Mouse (Mus musculus): ENCODE measurements around the gene Nav2. TPM values are rescaled to one million over a fixed set of nuclear protein-coding genes. Genes with fewer than 3 reads are reported as not detected.

Gene Nav2
- polyA plus RNA-seq, 1 experiment from 2014 or later = 34.9 TPM

- Histone ChIP-seq H3K27ac (replicated peaks in 1 of 2; ENCODE audit: control insufficient read depth in 1 of 2, insufficient read depth in 1 of 2, low read depth in 2 of 2, low read length in 2 of 2) (no peak overlapping the region), H3K27me3 (ENCODE audit: control insufficient read depth, insufficient read depth, low read length) (no peaks in the 10 kb centered on the region), H3K4me1 (ENCODE audit: control insufficient read depth in 2 of 2, insufficient read depth in 2 of 2, low read length in 2 of 2) (peaks cover 8 to 18% of the 10 kb centered on the region in 2 experiments), H3K9me3 (ENCODE audit: control insufficient read depth, low read length) (no peaks in the 10 kb centered on the region), H3K36me3 (ENCODE audit: control insufficient read depth, insufficient read depth, low read length) (no peaks in the 10 kb centered on the region), H3K4me2 (ENCODE audit: low read length) (no peak overlapping the region), H3K9ac (ENCODE audit: low read length) (no peak overlapping the region), H3K4me3 (ENCODE audit: control insufficient read depth in 1 of 2, insufficient read depth in 1 of 2, low read depth in 1 of 2, low read length in 2 of 2) (no peak overlapping the region)
- 49% methylated on average over 2 of the region's 2 CpGs for WGBS
- ATAC-seq (ENCODE audit: insufficient number of reproducible peaks, insufficient read depth, low FRiP score, low read depth) = no peak
Measured at GRCm38 (mm10) chr7:49192061-49192695, 283.7 kb downstream of the Nav2 start.

GRCm38 (mm10) chr7:49195711-49196147 lies 287.2 kb downstream of the Nav2 start:
- H3K4me3 ChIP-seq (ENCODE audit: control insufficient read depth in 1 of 2, insufficient read depth in 1 of 2, low read depth in 1 of 2, low read length in 2 of 2) = no peak overlapping the region
- 35% methylated on average over 5 of the region's 5 CpGs for WGBS
- no peak overlapping the region for H3K4me2 ChIP-seq (ENCODE audit: low read length)
- H3K27me3 ChIP-seq (ENCODE audit: control insufficient read depth, insufficient read depth, low read length) = no peaks in the 10 kb centered on the region
- no peaks in the 10 kb centered on the region for H3K9me3 ChIP-seq (ENCODE audit: control insufficient read depth, low read length)
- no peak overlapping the region for H3K27ac ChIP-seq (replicated peaks in 1 of 2; ENCODE audit: control insufficient read depth in 1 of 2, insufficient read depth in 1 of 2, low read depth in 2 of 2, low read length in 2 of 2)
- no peak overlapping the region for H3K9ac ChIP-seq (ENCODE audit: low read length)
- H3K4me1 ChIP-seq (ENCODE audit: control insufficient read depth in 2 of 2, insufficient read depth in 2 of 2, low read length in 2 of 2) = peaks cover 8 to 16% of the 10 kb centered on the region in 2 experiments
- ATAC-seq (ENCODE audit: insufficient number of reproducible peaks, insufficient read depth, low FRiP score, low read depth) = no peak
- H3K36me3 ChIP-seq (ENCODE audit: control insufficient read depth, insufficient read depth, low read length) = no peaks in the 10 kb centered on the region

GRCm38 (mm10) chr7:49199366-49199765 lies 290.9 kb downstream of the Nav2 start:
- Histone ChIP-seq H3K36me3 (ENCODE audit: control insufficient read depth, insufficient read depth, low read length) (no peaks in the 10 kb centered on the region), H3K4me3 (ENCODE audit: control insufficient read depth in 1 of 2, insufficient read depth in 1 of 2, low read depth in 1 of 2, low read length in 2 of 2) (no peak overlapping the region), H3K4me1 (ENCODE audit: control insufficient read depth in 2 of 2, insufficient read depth in 2 of 2, low read length in 2 of 2) (no peaks in the 10 kb centered on the region; a peak in 1 of 4 replicates), H3K9me3 (ENCODE audit: control insufficient read depth, low read length) (no peaks in the 10 kb centered on the region), H3K9ac (ENCODE audit: low read length) (no peak overlapping the region), H3K4me2 (ENCODE audit: low read length) (no peak overlapping the region), H3K27me3 (ENCODE audit: control insufficient read depth, insufficient read depth, low read length) (no peaks in the 10 kb centered on the region), H3K27ac (replicated peaks in 1 of 2; ENCODE audit: control insufficient read depth in 1 of 2, insufficient read depth in 1 of 2, low read depth in 2 of 2, low read length in 2 of 2) (no peak overlapping the region)
- 29% methylated on average over 6 of the region's 6 CpGs for WGBS
- no peak for ATAC-seq (ENCODE audit: insufficient number of reproducible peaks, insufficient read depth, low FRiP score, low read depth)

- Histone ChIP-seq H3K36me3 (ENCODE audit: control insufficient read depth, insufficient read depth, low read length) (no peaks in the 10 kb centered on the region), H3K4me2 (ENCODE audit: low read length) (no peak overlapping the region), H3K9me3 (ENCODE audit: control insufficient read depth, low read length) (no peaks in the 10 kb centered on the region), H3K27me3 (ENCODE audit: control insufficient read depth, insufficient read depth, low read length) (no peaks in the 10 kb centered on the region), H3K4me1 (ENCODE audit: control insufficient read depth in 2 of 2, insufficient read depth in 2 of 2, low read length in 2 of 2) (no peaks in the 10 kb centered on the region; a peak in 1 of 4 replicates), H3K9ac (ENCODE audit: low read length) (no peak overlapping the region), H3K27ac (replicated peaks in 1 of 2; ENCODE audit: control insufficient read depth in 1 of 2, insufficient read depth in 1 of 2, low read depth in 2 of 2, low read length in 2 of 2) (no peak overlapping the region), H3K4me3 (ENCODE audit: control insufficient read depth in 1 of 2, insufficient read depth in 1 of 2, low read depth in 1 of 2, low read length in 2 of 2) (no peak overlapping the region)
- no peak for ATAC-seq (ENCODE audit: insufficient number of reproducible peaks, insufficient read depth, low FRiP score, low read depth)
- 75% methylated on average over 6 of the region's 6 CpGs for WGBS
Measured at GRCm38 (mm10) chr7:49200270-49200669, 291.8 kb downstream of the Nav2 start.

GRCm38 (mm10) chr7:49202971-49203370 lies 294.5 kb downstream of the Nav2 start:
- no peak for ATAC-seq (ENCODE audit: insufficient number of reproducible peaks, insufficient read depth, low FRiP score, low read depth)
- 53% methylated on average over 4 of the region's 4 CpGs for WGBS
- no peak overlapping the region for H3K4me2 ChIP-seq (ENCODE audit: low read length)
- peaks cover 7 to 12% of the 10 kb centered on the region in 2 experiments; a peak in 3 of 4 replicates for H3K4me1 ChIP-seq (ENCODE audit: control insufficient read depth in 2 of 2, insufficient read depth in 2 of 2, low read length in 2 of 2)
- no peaks in the 10 kb centered on the region for H3K9me3 ChIP-seq (ENCODE audit: control insufficient read depth, low read length)
- no peak overlapping the region for H3K9ac ChIP-seq (ENCODE audit: low read length)
- no peaks in the 10 kb centered on the region for H3K36me3 ChIP-seq (ENCODE audit: control insufficient read depth, insufficient read depth, low read length)
- H3K27me3 ChIP-seq (ENCODE audit: control insufficient read depth, insufficient read depth, low read length) = no peaks in the 10 kb centered on the region
- H3K27ac ChIP-seq (replicated peaks in 1 of 2; ENCODE audit: control insufficient read depth in 1 of 2, insufficient read depth in 1 of 2, low read depth in 2 of 2, low read length in 2 of 2) = no peak overlapping the region
- H3K4me3 ChIP-seq (ENCODE audit: control insufficient read depth in 1 of 2, insufficient read depth in 1 of 2, low read depth in 1 of 2, low read length in 2 of 2) = no peak overlapping the region

- H3K4me2 ChIP-seq (ENCODE audit: low read length) = no peak overlapping the region
- H3K9ac ChIP-seq (ENCODE audit: low read length) = no peak overlapping the region
- H3K4me3 ChIP-seq (ENCODE audit: control insufficient read depth in 1 of 2, insufficient read depth in 1 of 2, low read depth in 1 of 2, low read length in 2 of 2) = no peak overlapping the region
- no peaks in the 10 kb centered on the region for H3K36me3 ChIP-seq (ENCODE audit: control insufficient read depth, insufficient read depth, low read length)
- 88% methylated on average over 3 of the region's 3 CpGs for WGBS
- H3K27me3 ChIP-seq (ENCODE audit: control insufficient read depth, insufficient read depth, low read length) = no peaks in the 10 kb centered on the region
- H3K4me1 ChIP-seq (ENCODE audit: control insufficient read depth in 2 of 2, insufficient read depth in 2 of 2, low read length in 2 of 2) = peaks cover 7 to 15% of the 10 kb centered on the region in 2 experiments; a peak in 3 of 4 replicates
- no peak overlapping the region for H3K27ac ChIP-seq (replicated peaks in 1 of 2; ENCODE audit: control insufficient read depth in 1 of 2, insufficient read depth in 1 of 2, low read depth in 2 of 2, low read length in 2 of 2)
- H3K9me3 ChIP-seq (ENCODE audit: control insufficient read depth, low read length) = no peaks in the 10 kb centered on the region
- no peak for ATAC-seq (ENCODE audit: insufficient number of reproducible peaks, insufficient read depth, low FRiP score, low read depth)
Measured at GRCm38 (mm10) chr7:49204856-49205255, 296.3 kb downstream of the Nav2 start.

- no peak for ATAC-seq (ENCODE audit: insufficient number of reproducible peaks, insufficient read depth, low FRiP score, low read depth)
- H3K9me3 ChIP-seq (ENCODE audit: control insufficient read depth, low read length) = no peaks in the 10 kb centered on the region
- no peak overlapping the region for H3K4me3 ChIP-seq (ENCODE audit: control insufficient read depth in 1 of 2, insufficient read depth in 1 of 2, low read depth in 1 of 2, low read length in 2 of 2)
- H3K4me1 ChIP-seq (ENCODE audit: control insufficient read depth in 2 of 2, insufficient read depth in 2 of 2, low read length in 2 of 2) = peaks cover 7 to 15% of the 10 kb centered on the region in 2 experiments; a peak in 3 of 4 replicates
- H3K27ac ChIP-seq (replicated peaks in 1 of 2; ENCODE audit: control insufficient read depth in 1 of 2, insufficient read depth in 1 of 2, low read depth in 2 of 2, low read length in 2 of 2) = no peak overlapping the region
- no peak overlapping the region for H3K4me2 ChIP-seq (ENCODE audit: low read length)
- no peak overlapping the region for H3K9ac ChIP-seq (ENCODE audit: low read length)
- no peaks in the 10 kb centered on the region for H3K36me3 ChIP-seq (ENCODE audit: control insufficient read depth, insufficient read depth, low read length)
- WGBS = 89% methylated on average over 1 of the region's 1 CpGs
- no peaks in the 10 kb centered on the region for H3K27me3 ChIP-seq (ENCODE audit: control insufficient read depth, insufficient read depth, low read length)
Measured at GRCm38 (mm10) chr7:49205551-49205950, 297.0 kb downstream of the Nav2 start.
